In genomic region chr5:30709744-30710383, GRCm38 (mm10) we compare ENCODE assay signal across 9 mouse cellular contexts. TPM values are rescaled to one million over a fixed set of nuclear protein-coding genes. Genes with fewer than 3 reads are reported as not detected.
DNase-seq lines count a peak whose midpoint lies in the region; ATAC-seq and TF ChIP-seq lines count a peak whose summit lies in the region.
"Had no signal": no experiment of that assay in that cellular context is flagged by ENCODE, and none has a peak within 500 bp of the region (broad histone marks: within the 10 kb centered on the region; RNA-seq: fewer than 3 reads in every experiment).

No protein-coding gene starts in this region.

- DNase-seq in 3T3-L1 (ENCODE audit: low read depth, low spot score): peak; percentile 85
- peak; percentile 87 for DNase-seq in MEL (ENCODE audit: low read depth, low spot score)
- peak; percentile 87 for DNase-seq in cerebellum, adult 8-10 months
- peak; percentile 69 for DNase-seq in gastrocnemius, postnatal 10 days
- peak; percentile 77 to 84 for DNase-seq in kidney, postnatal 36 days
- peak; percentile 96 for DNase-seq in lung, embryonic 14.5 days
- DNase-seq in right cerebral cortex, adult 2 months (ENCODE audit: low spot score in 2 of 2): peak; percentile 81 to 84
- peak; percentile 69 for DNase-seq in urinary bladder, postnatal 14 days (ENCODE audit: low spot score)

- TF ChIP-seq EP300 in MEL (IDR thresholded peaks at IDR 0.05; ENCODE audit: low read depth in 1 of 2, low read length in 2 of 2): no peak

- H3K9ac ChIP-seq in MEL (ENCODE audit: control insufficient read depth, low read depth, low read length, poor library complexity, severe bottlenecking): no peak overlapping the region
- H3K9ac ChIP-seq in lung, embryonic 14.5 days: no peak overlapping the region
- H3K9ac ChIP-seq: limb, embryonic 12.5 days had no signal

- TF ChIP-seq CTCF in MEL (IDR thresholded peaks at IDR 0.05 in 2 of 3, conservative IDR thresholded peaks at IDR 0.05 in 1 of 3; ENCODE audit: control insufficient read depth in 1 of 3, insufficient read depth in 1 of 3, low read depth in 2 of 3, low read length in 3 of 3, poor library complexity in 1 of 3, severe bottlenecking in 1 of 3): peak; percentile 78 to 94 (median 81)
- peak; percentile 83 for TF ChIP-seq CTCF in lung, embryonic 14.5 days (IDR thresholded peaks at IDR 0.05; ENCODE audit: low read depth)

- no peak overlapping the region for H3K27ac ChIP-seq in MEL (ENCODE audit: control insufficient read depth, low read depth, low read length)
- H3K27ac ChIP-seq in lung, embryonic 14.5 days (ENCODE audit: low read depth): no peak overlapping the region
- H3K27ac ChIP-seq: limb, embryonic 12.5 days had no signal

- no peak overlapping the region for H3K4me2 ChIP-seq in lung, embryonic 14.5 days

- H3K27me3 ChIP-seq in MEL (ENCODE audit: control insufficient read depth in 1 of 2, insufficient read depth in 2 of 2, low read length in 2 of 2): peaks cover 14 to 31% of the 10 kb centered on the region in 2 experiments
- peaks cover 42% of the 10 kb centered on the region for H3K27me3 ChIP-seq in lung, embryonic 14.5 days (ENCODE audit: insufficient read depth, low read length)

- no peaks in the 10 kb centered on the region for H3K79me2 ChIP-seq in MEL (ENCODE audit: control insufficient read depth, insufficient read depth, low read length, poor library complexity)

- H3K4me1 ChIP-seq in MEL (ENCODE audit: control insufficient read depth in 1 of 2, insufficient read depth in 2 of 2, low read length in 2 of 2): no peaks in the 10 kb centered on the region
- peaks cover 9% of the 10 kb centered on the region for H3K4me1 ChIP-seq in lung, embryonic 14.5 days (ENCODE audit: insufficient read depth)

- H3K36me3 ChIP-seq in MEL (ENCODE audit: control insufficient read depth in 1 of 2, insufficient read depth in 2 of 2, low read length in 2 of 2): no peaks in the 10 kb centered on the region
- no peaks in the 10 kb centered on the region for H3K36me3 ChIP-seq in lung, embryonic 14.5 days (ENCODE audit: insufficient read depth)
- H3K36me3 ChIP-seq: limb, embryonic 12.5 days had no signal

- no peak for TF ChIP-seq POLR2A in MEL (IDR thresholded peaks at IDR 0.05; ENCODE audit: control insufficient read depth in 1 of 2, insufficient read depth in 1 of 2, low read depth in 1 of 2, low read length in 2 of 2, poor library complexity in 1 of 2)

- 10% methylated on average over 13 of the region's 13 CpGs for WGBS in lung, embryonic 14.5 days

- no peak overlapping the region for H3K4me3 ChIP-seq in MEL (ENCODE audit: control insufficient read depth in 1 of 2, insufficient read depth in 1 of 2, low read depth in 2 of 2, low read length in 2 of 2)
- no peak overlapping the region for H3K4me3 ChIP-seq in lung, embryonic 14.5 days (ENCODE audit: low read depth, low read length)

- peak; percentile 26; the same call in 1 of the 2 replicates for ATAC-seq in lung, embryonic 14.5 days (ENCODE audit: insufficient read depth)

- H3K9me3 ChIP-seq in MEL (replicated peaks; ENCODE audit: insufficient read depth, low read length): no peaks in the 10 kb centered on the region
- no peaks in the 10 kb centered on the region for H3K9me3 ChIP-seq in lung, embryonic 14.5 days (ENCODE audit: low read depth, low read length)
- H3K9me3 ChIP-seq: limb, embryonic 12.5 days had no signal

- TF ChIP-seq RAD21 in MEL (IDR thresholded peaks at IDR 0.05; ENCODE audit: low read depth, low read length): peak; percentile 79

TF ChIP-seq in MEL, 35 proteins besides CTCF, POLR2A, EP300 and RAD21:
- TF ChIP-seq ZNF384 (IDR thresholded peaks at IDR 0.05; ENCODE audit: low read depth, low read length): peak; percentile 81
- TF ChIP-seq SMC3 (IDR thresholded peaks at IDR 0.05; ENCODE audit: low read depth, low read length): peak; percentile 64
- TF ChIP-seq ZC3H11A (IDR thresholded peaks at IDR 0.05; ENCODE audit: low read depth, low read length): peak; percentile 74
- TF ChIP-seq NELFE (IDR thresholded peaks at IDR 0.05; ENCODE audit: low read depth, low read length): no peak
- no peak for TF ChIP-seq POLR2AphosphoS2 (IDR thresholded peaks at IDR 0.05; ENCODE audit: low read length)
- TF ChIP-seq E2F4 (IDR thresholded peaks at IDR 0.05; ENCODE audit: borderline replicate concordance, low read depth, low read length): no peak
- TF ChIP-seq MAZ (IDR thresholded peaks at IDR 0.05; ENCODE audit: low read depth, low read length): peak; percentile 56; the same call in 1 of the 2 replicates
- TF ChIP-seq RCOR1 (IDR thresholded peaks at IDR 0.05; ENCODE audit: low read depth, low read length): 0 out of 2 replicates have a peak, but pooled peaks have one; percentile 19

RNA-seq across cellular contexts. Expression of gene Dpysl5, which starts 1.5 kb away (rescaled TPM):
- total RNA-seq in MEL (2012; rRNA removed): not detected in 2 replicates
- polyA plus RNA-seq in MEL (2012; ENCODE audit: insufficient read depth in 1 of 2, insufficient read length in 2 of 2, low read depth in 1 of 2, low replicate concordance in 2 of 2, missing spikeins in 1 of 2): not detected
- 1 to 10 TPM; 2.7 to 3.2 TPM for total RNA-seq in gastrocnemius, postnatal 10 days (2021)
- polyA plus RNA-seq in lung, embryonic 14.5 days (2014; fragmentation: Nextera tagmentation; extraction: Ambion mirVana): 6.6 and 7.3 TPM in 2 replicates

RNA-seq across cellular contexts. Expression of gene Cenpa, which starts 43.3 kb away (rescaled TPM):
- total RNA-seq in MEL (2012; rRNA removed): 341 and 345 TPM in 2 replicates
- polyA plus RNA-seq in MEL (2012; ENCODE audit: insufficient read depth in 1 of 2, insufficient read length in 2 of 2, low read depth in 1 of 2, low replicate concordance in 2 of 2, missing spikeins in 1 of 2): 100 to 1,000 TPM; 100 to 566 TPM
- total RNA-seq in gastrocnemius, postnatal 10 days (2021): 10 to 100 TPM; 16.7 to 17.2 TPM
- 416 and 454 TPM in 2 replicates for polyA plus RNA-seq in lung, embryonic 14.5 days (2014; fragmentation: Nextera tagmentation; extraction: Ambion mirVana)

Comparison
In these comparisons a context has a peak if more than half of its experiments do, and no peak if none do; other contexts are left out.
1. RNA of gene Cenpa, which starts 43.3 kb away (total RNA-seq): 341 to 345 TPM in MEL; 16.7 to 17.2 TPM in gastrocnemius, postnatal 10 days; every median in the first group is over 10 times any median in the second.
2. Peak in every context shown above with its lines, with median percentiles within 50 percentile points of each other: DNase-seq.